Mouse (Mus musculus): ENCODE measurements around the gene Pdk2. TPM values are rescaled to one million over a fixed set of nuclear protein-coding genes. Genes with fewer than 3 reads are reported as not detected.
A peak's percentile ranks its signal among the peaks of the same experiment; 100 is the strongest.

Gene Pdk2
- polyA plus RNA-seq, 1 experiment from 2014 or later, result 113 TPM

GRCm38 (mm10) chr11:95034902-95035301 is 6.3 kb downstream of the Pdk2 start:
- no peak for ATAC-seq (ENCODE audit: insufficient number of reproducible peaks, insufficient read depth, low FRiP score, low read depth)
- H3K36me3 ChIP-seq (ENCODE audit: control insufficient read depth, insufficient read depth, low read length), result peaks cover 67% of the 10 kb centered on the region
- no peak overlapping the region for H3K4me2 ChIP-seq (ENCODE audit: low read length)
- no peaks in the 10 kb centered on the region for H3K27me3 ChIP-seq (ENCODE audit: control insufficient read depth, insufficient read depth, low read length)
- no peak overlapping the region for H3K27ac ChIP-seq (replicated peaks in 1 of 2; ENCODE audit: control insufficient read depth in 1 of 2, insufficient read depth in 1 of 2, low read depth in 2 of 2, low read length in 2 of 2)
- H3K9ac ChIP-seq (ENCODE audit: low read length), result no peak overlapping the region
- no peak overlapping the region for H3K4me3 ChIP-seq (ENCODE audit: control insufficient read depth in 1 of 2, insufficient read depth in 1 of 2, low read depth in 1 of 2, low read length in 2 of 2)
- peaks cover 7 to 16% of the 10 kb centered on the region in 2 experiments for H3K4me1 ChIP-seq (ENCODE audit: control insufficient read depth in 2 of 2, insufficient read depth in 2 of 2, low read length in 2 of 2)
- WGBS, result 66% methylated on average over 10 of the region's 10 CpGs
- H3K9me3 ChIP-seq (ENCODE audit: control insufficient read depth, low read length), result no peaks in the 10 kb centered on the region

GRCm38 (mm10) chr11:95033617-95034016 is 7.5 kb downstream of the Pdk2 start:
- Histone ChIP-seq H3K9me3 (ENCODE audit: control insufficient read depth, low read length) (no peaks in the 10 kb centered on the region), H3K4me2 (ENCODE audit: low read length) (0 out of 2 replicates have a peak overlapping the region, but pooled peaks have one; percentile 8), H3K4me1 (ENCODE audit: control insufficient read depth in 2 of 2, insufficient read depth in 2 of 2, low read length in 2 of 2) (peaks cover 7 to 14% of the 10 kb centered on the region in 2 experiments; a peak in 2 of 4 replicates), H3K27me3 (ENCODE audit: control insufficient read depth, insufficient read depth, low read length) (no peaks in the 10 kb centered on the region), H3K36me3 (ENCODE audit: control insufficient read depth, insufficient read depth, low read length) (peaks cover 73% of the 10 kb centered on the region), H3K4me3 (ENCODE audit: control insufficient read depth in 1 of 2, insufficient read depth in 1 of 2, low read depth in 1 of 2, low read length in 2 of 2) (no peak overlapping the region), H3K9ac (ENCODE audit: low read length) (peak overlapping the region; percentile 38; the same call in 1 of the 2 replicates), H3K27ac (replicated peaks in 1 of 2; ENCODE audit: control insufficient read depth in 1 of 2, insufficient read depth in 1 of 2, low read depth in 2 of 2, low read length in 2 of 2) (no peak overlapping the region)
- ATAC-seq (ENCODE audit: insufficient number of reproducible peaks, insufficient read depth, low FRiP score, low read depth), result no peak
- WGBS, result 20% methylated on average over 14 of the region's 14 CpGs

- Histone ChIP-seq H3K27ac (replicated peaks in 1 of 2; ENCODE audit: control insufficient read depth in 1 of 2, insufficient read depth in 1 of 2, low read depth in 2 of 2, low read length in 2 of 2) (no peak overlapping the region), H3K36me3 (ENCODE audit: control insufficient read depth, insufficient read depth, low read length) (peaks cover 72% of the 10 kb centered on the region), H3K4me1 (ENCODE audit: control insufficient read depth in 2 of 2, insufficient read depth in 2 of 2, low read length in 2 of 2) (peaks cover 7 to 14% of the 10 kb centered on the region in 2 experiments; a peak in 2 of 4 replicates), H3K27me3 (ENCODE audit: control insufficient read depth, insufficient read depth, low read length) (no peaks in the 10 kb centered on the region), H3K4me3 (ENCODE audit: control insufficient read depth in 1 of 2, insufficient read depth in 1 of 2, low read depth in 1 of 2, low read length in 2 of 2) (no peak overlapping the region), H3K9me3 (ENCODE audit: control insufficient read depth, low read length) (no peaks in the 10 kb centered on the region), H3K4me2 (ENCODE audit: low read length) (no peak overlapping the region), H3K9ac (ENCODE audit: low read length) (no peak overlapping the region; the same call in 1 of the 2 replicates)
- ATAC-seq (ENCODE audit: insufficient number of reproducible peaks, insufficient read depth, low FRiP score, low read depth), result no peak
- 49% methylated on average over 6 of the region's 6 CpGs for WGBS
These were observed 8.2 kb downstream of the Pdk2 start for GRCm38 (mm10) chr11:95032945-95033344.

GRCm38 (mm10) chr11:95027850-95028470 is 13.2 kb downstream of the Pdk2 start:
- H3K4me3 ChIP-seq (ENCODE audit: control insufficient read depth in 1 of 2, insufficient read depth in 1 of 2, low read depth in 1 of 2, low read length in 2 of 2), result no peak overlapping the region
- no peak overlapping the region for H3K4me2 ChIP-seq (ENCODE audit: low read length)
- ATAC-seq (ENCODE audit: insufficient number of reproducible peaks, insufficient read depth, low FRiP score, low read depth), result no peak
- no peaks in the 10 kb centered on the region for H3K27me3 ChIP-seq (ENCODE audit: control insufficient read depth, insufficient read depth, low read length)
- WGBS, result 42% methylated on average over 13 of the region's 13 CpGs
- H3K9ac ChIP-seq (ENCODE audit: low read length), result no peak overlapping the region
- no peaks in the 10 kb centered on the region for H3K9me3 ChIP-seq (ENCODE audit: control insufficient read depth, low read length)
- H3K36me3 ChIP-seq (ENCODE audit: control insufficient read depth, insufficient read depth, low read length), result peaks cover 82% of the 10 kb centered on the region
- no peaks in the 10 kb centered on the region; a peak in 1 of 4 replicates for H3K4me1 ChIP-seq (ENCODE audit: control insufficient read depth in 2 of 2, insufficient read depth in 2 of 2, low read length in 2 of 2)
- H3K27ac ChIP-seq (replicated peaks in 1 of 2; ENCODE audit: control insufficient read depth in 1 of 2, insufficient read depth in 1 of 2, low read depth in 2 of 2, low read length in 2 of 2), result no peak overlapping the region

- ATAC-seq (ENCODE audit: insufficient number of reproducible peaks, insufficient read depth, low FRiP score, low read depth), result no peak
- Histone ChIP-seq H3K27ac (replicated peaks in 1 of 2; ENCODE audit: control insufficient read depth in 1 of 2, insufficient read depth in 1 of 2, low read depth in 2 of 2, low read length in 2 of 2) (no peak overlapping the region), H3K9ac (ENCODE audit: low read length) (no peak overlapping the region), H3K36me3 (ENCODE audit: control insufficient read depth, insufficient read depth, low read length) (peaks cover 84% of the 10 kb centered on the region), H3K4me1 (ENCODE audit: control insufficient read depth in 2 of 2, insufficient read depth in 2 of 2, low read length in 2 of 2) (no peaks in the 10 kb centered on the region; a peak in 1 of 4 replicates), H3K4me2 (ENCODE audit: low read length) (no peak overlapping the region), H3K27me3 (ENCODE audit: control insufficient read depth, insufficient read depth, low read length) (no peaks in the 10 kb centered on the region), H3K4me3 (ENCODE audit: control insufficient read depth in 1 of 2, insufficient read depth in 1 of 2, low read depth in 1 of 2, low read length in 2 of 2) (no peak overlapping the region), H3K9me3 (ENCODE audit: control insufficient read depth, low read length) (0 out of 2 replicates have a peak, but pooled peaks cover 3% of the 10 kb centered on the region)
- WGBS, result 75% methylated on average over 6 of the region's 6 CpGs
These were observed 14.3 kb downstream of the Pdk2 start for GRCm38 (mm10) chr11:95026849-95027248.

- peaks cover 82% of the 10 kb centered on the region for H3K36me3 ChIP-seq (ENCODE audit: control insufficient read depth, insufficient read depth, low read length)
- no peak overlapping the region for H3K27ac ChIP-seq (replicated peaks in 1 of 2; ENCODE audit: control insufficient read depth in 1 of 2, insufficient read depth in 1 of 2, low read depth in 2 of 2, low read length in 2 of 2)
- no peaks in the 10 kb centered on the region for H3K27me3 ChIP-seq (ENCODE audit: control insufficient read depth, insufficient read depth, low read length)
- no peak overlapping the region for H3K9ac ChIP-seq (ENCODE audit: low read length)
- no peaks in the 10 kb centered on the region; a peak in 1 of 4 replicates for H3K4me1 ChIP-seq (ENCODE audit: control insufficient read depth in 2 of 2, insufficient read depth in 2 of 2, low read length in 2 of 2)
- ATAC-seq (ENCODE audit: insufficient number of reproducible peaks, insufficient read depth, low FRiP score, low read depth), result no peak
- 78% methylated on average over 6 of the region's 6 CpGs for WGBS
- 0 out of 2 replicates have a peak, but pooled peaks cover 3% of the 10 kb centered on the region for H3K9me3 ChIP-seq (ENCODE audit: control insufficient read depth, low read length)
- H3K4me3 ChIP-seq (ENCODE audit: control insufficient read depth in 1 of 2, insufficient read depth in 1 of 2, low read depth in 1 of 2, low read length in 2 of 2), result no peak overlapping the region
- no peak overlapping the region for H3K4me2 ChIP-seq (ENCODE audit: low read length)
These were observed 15.0 kb downstream of the Pdk2 start for GRCm38 (mm10) chr11:95026090-95026542.

GRCm38 (mm10) chr11:95025227-95026012 is 15.7 kb downstream of the Pdk2 start:
- Histone ChIP-seq H3K9me3 (ENCODE audit: control insufficient read depth, low read length) (0 out of 2 replicates have a peak, but pooled peaks cover 3% of the 10 kb centered on the region), H3K4me1 (ENCODE audit: control insufficient read depth in 2 of 2, insufficient read depth in 2 of 2, low read length in 2 of 2) (no peaks in the 10 kb centered on the region; a peak in 1 of 4 replicates), H3K4me2 (ENCODE audit: low read length) (no peak overlapping the region), H3K36me3 (ENCODE audit: control insufficient read depth, insufficient read depth, low read length) (peaks cover 83% of the 10 kb centered on the region), H3K27ac (replicated peaks in 1 of 2; ENCODE audit: control insufficient read depth in 1 of 2, insufficient read depth in 1 of 2, low read depth in 2 of 2, low read length in 2 of 2) (no peak overlapping the region), H3K9ac (ENCODE audit: low read length) (no peak overlapping the region), H3K4me3 (ENCODE audit: control insufficient read depth in 1 of 2, insufficient read depth in 1 of 2, low read depth in 1 of 2, low read length in 2 of 2) (no peak overlapping the region), H3K27me3 (ENCODE audit: control insufficient read depth, insufficient read depth, low read length) (no peaks in the 10 kb centered on the region)
- WGBS, result 82% methylated on average over 11 of the region's 11 CpGs
- ATAC-seq (ENCODE audit: insufficient number of reproducible peaks, insufficient read depth, low FRiP score, low read depth), result 0 out of 2 replicates have a peak, but pooled peaks have one; percentile 11

Data from heart, embryonic 14.5 days (tissue).